In genomic region chr2:153071491-153072184, GRCm38 (mm10) we compare ENCODE assay signal across 8 mouse cellular contexts. TPM values are rescaled to one million over a fixed set of nuclear protein-coding genes. Genes with fewer than 3 reads are reported as not detected.
DNase-seq lines count a peak whose midpoint lies in the region; ATAC-seq and TF ChIP-seq lines count a peak whose summit lies in the region.

No protein-coding gene starts in this region.

- in situ Hi-C loops in ES-E14 (cut with MboI; ENCODE audit: low sequenced_read_pairs in 2 of 2, unreplicated experiment in 2 of 2) = no loop called here

- H3K27me3 ChIP-seq in forebrain, embryonic 13.5 days = peaks cover 77% of the 10 kb centered on the region

- 2% methylated on average over 52 of the region's 67 CpGs for WGBS in forebrain, embryonic 13.5 days

- H3K4me3 ChIP-seq in ES-E14 (ENCODE audit: insufficient read depth in 1 of 2, low read depth in 1 of 2, low read length in 2 of 2, poor library complexity in 1 of 2, severe bottlenecking in 1 of 2) = peak overlapping the region; percentile 55 to 66
- H3K4me3 ChIP-seq in forebrain, embryonic 13.5 days = peak overlapping the region; percentile 35

- H3K36me3 ChIP-seq in ES-E14 (ENCODE audit: control insufficient read depth, insufficient read depth, low read length, poor library complexity, severe bottlenecking) = no peaks in the 10 kb centered on the region; the same call in 1 of the 2 replicates
- no peaks in the 10 kb centered on the region for H3K36me3 ChIP-seq in forebrain, embryonic 13.5 days (ENCODE audit: poor library complexity, severe bottlenecking)

- H3K4me1 ChIP-seq in ES-E14 (ENCODE audit: control insufficient read depth in 2 of 2, insufficient read depth in 2 of 2, low read length in 2 of 2, poor library complexity in 1 of 2) = peaks cover 0 to 11% of the 10 kb centered on the region in 2 experiments; a peak in 2 of 4 replicates
- H3K4me1 ChIP-seq in forebrain, embryonic 13.5 days = peaks cover 10% of the 10 kb centered on the region

- H3K9ac ChIP-seq in ES-E14 (ENCODE audit: insufficient read depth, low read depth, low read length, poor library complexity, severe bottlenecking) = peak overlapping the region; percentile 52
- H3K9ac ChIP-seq in forebrain, embryonic 13.5 days = peak overlapping the region; percentile 61

- peak; percentile 57 for ATAC-seq in forebrain, embryonic 13.5 days
- ATAC-seq in megakaryocyte-erythroid progenitor cell, adult 5-6 weeks (replicated peaks; ENCODE audit: low FRiP score, low TSS enrichment, poor library complexity, severe bottlenecking) = no peak

- H3K4me2 ChIP-seq in forebrain, embryonic 13.5 days = peak overlapping the region; percentile 61

- peak; percentile 59 for DNase-seq in embryo, embryonic 11 days
- no peak for DNase-seq in embryo, embryonic 9.5 days (ENCODE audit: extremely low spot score)
- DNase-seq in ES-E14 (ENCODE audit: low read depth, low spot score) = no peak
- peak; percentile 15 to 71 for DNase-seq in left cerebral cortex, adult 8-10 months (ENCODE audit: low spot score in 2 of 2)
- peak; percentile 40 for DNase-seq in neural tube, embryonic 10.5 days (ENCODE audit: extremely low spot score, low spot score)
- no peak for DNase-seq in thymus, postnatal 10 days (ENCODE audit: low spot score in 2 of 2)

- no peak overlapping the region for H3K27ac ChIP-seq in ES-E14 (ENCODE audit: insufficient read depth, low read depth, low read length, poor library complexity, severe bottlenecking)
- H3K27ac ChIP-seq in forebrain, embryonic 13.5 days = no peak overlapping the region

- H3K9me3 ChIP-seq in ES-E14 (ENCODE audit: control insufficient read depth, insufficient read depth, low read depth, low read length) = no peaks in the 10 kb centered on the region
- H3K9me3 ChIP-seq in forebrain, embryonic 13.5 days (replicated peaks) = no peaks in the 10 kb centered on the region

TF ChIP-seq in ES-E14, 5 proteins besides CTCF, POLR2A, EP300 and RAD21:
- no peak for TF ChIP-seq HCFC1 (IDR thresholded peaks at IDR 0.05; ENCODE audit: borderline replicate concordance, insufficient read depth, low read length)

RNA-seq across cellular contexts. Expression of gene Ccm2l, which starts 5.9 kb away (rescaled TPM):
- 1.9 and 2.2 TPM in 2 replicates for total RNA-seq in ES-E14 (2012; rRNA removed)
- 0.58 and 0.72 TPM in 2 replicates for polyA plus RNA-seq in forebrain, embryonic 13.5 days (2015; fragmentation: Nextera tagmentation; extraction: Ambion mirVana)
- total RNA-seq in left cerebral cortex, adult 8-10 months (2022) = 1 to 10 TPM; 4.3 to 4.6 (median 4.4) TPM
- total RNA-seq in megakaryocyte-erythroid progenitor cell, adult 5-6 weeks (2014; fragmentation: Nextera tagmentation) = not detected in 2 replicates
- not detected in 2 replicates for total RNA-seq in megakaryocyte-erythroid progenitor cell, adult 5-6 weeks (2017)

RNA-seq across cellular contexts. Expression of gene Hck, which starts 36.6 kb away (rescaled TPM):
- 29.3 and 60.8 TPM in 2 replicates for total RNA-seq in ES-E14 (2012; rRNA removed)
- 0.91 and 1.1 TPM in 2 replicates for polyA plus RNA-seq in forebrain, embryonic 13.5 days (2015; fragmentation: Nextera tagmentation; extraction: Ambion mirVana)
- total RNA-seq in left cerebral cortex, adult 8-10 months (2022) = 1 to 10 TPM; 1.7 to 4.2 (median 2.7) TPM
- total RNA-seq in megakaryocyte-erythroid progenitor cell, adult 5-6 weeks (2014; fragmentation: Nextera tagmentation) = 2.2 TPM in 1 of 2 replicates, not detected in the other
- 0.23 and 3.3 TPM in 2 replicates for total RNA-seq in megakaryocyte-erythroid progenitor cell, adult 5-6 weeks (2017)

RNA-seq across cellular contexts. Expression of gene Xkr7, which starts 40.0 kb away (rescaled TPM):
- 0.36 and 1.9 TPM in 2 replicates for total RNA-seq in ES-E14 (2012; rRNA removed)
- polyA plus RNA-seq in forebrain, embryonic 13.5 days (2015; fragmentation: Nextera tagmentation; extraction: Ambion mirVana) = 1.0 and 1.5 TPM in 2 replicates
- 1 to 10 TPM; 5.0 to 6.7 (median 5.9) TPM for total RNA-seq in left cerebral cortex, adult 8-10 months (2022)
- not detected in 2 replicates for total RNA-seq in megakaryocyte-erythroid progenitor cell, adult 5-6 weeks (2014; fragmentation: Nextera tagmentation)
- not detected in 2 replicates for total RNA-seq in megakaryocyte-erythroid progenitor cell, adult 5-6 weeks (2017)

RNA-seq across cellular contexts. Expression of gene Pdrg1, which starts 56.4 kb away (rescaled TPM):
- total RNA-seq in ES-E14 (2012; rRNA removed) = 52.2 and 53.3 TPM in 2 replicates
- polyA plus RNA-seq in forebrain, embryonic 13.5 days (2015; fragmentation: Nextera tagmentation; extraction: Ambion mirVana) = 142 TPM in 2 replicates
- total RNA-seq in left cerebral cortex, adult 8-10 months (2022) = 10 to 100 TPM; 53.3 to 59.2 (median 57.1) TPM
- 56.7 and 75.9 TPM in 2 replicates for total RNA-seq in megakaryocyte-erythroid progenitor cell, adult 5-6 weeks (2014; fragmentation: Nextera tagmentation)
- 218 and 242 TPM in 2 replicates for total RNA-seq in megakaryocyte-erythroid progenitor cell, adult 5-6 weeks (2017)

Comparison
In these comparisons a context has a peak if more than half of its experiments do, and no peak if none do; other contexts are left out.
1. DNase-seq: peak in embryo, embryonic 11 days (single experiment), left cerebral cortex, adult 8-10 months (2 of 2) and neural tube, embryonic 10.5 days (single experiment); none in embryo, embryonic 9.5 days (single experiment), ES-E14 (single experiment) and thymus, postnatal 10 days (0 of 2).